Mouse (Mus musculus) lung, postnatal 4 days (tissue): ENCODE data around the gene BC003965.

Experiments
- DNase-seq, 2 experiments: peaks; one replicate each; pipeline ENCODE4 v3.0.0; 2021

BC003965 gene

DNA sequence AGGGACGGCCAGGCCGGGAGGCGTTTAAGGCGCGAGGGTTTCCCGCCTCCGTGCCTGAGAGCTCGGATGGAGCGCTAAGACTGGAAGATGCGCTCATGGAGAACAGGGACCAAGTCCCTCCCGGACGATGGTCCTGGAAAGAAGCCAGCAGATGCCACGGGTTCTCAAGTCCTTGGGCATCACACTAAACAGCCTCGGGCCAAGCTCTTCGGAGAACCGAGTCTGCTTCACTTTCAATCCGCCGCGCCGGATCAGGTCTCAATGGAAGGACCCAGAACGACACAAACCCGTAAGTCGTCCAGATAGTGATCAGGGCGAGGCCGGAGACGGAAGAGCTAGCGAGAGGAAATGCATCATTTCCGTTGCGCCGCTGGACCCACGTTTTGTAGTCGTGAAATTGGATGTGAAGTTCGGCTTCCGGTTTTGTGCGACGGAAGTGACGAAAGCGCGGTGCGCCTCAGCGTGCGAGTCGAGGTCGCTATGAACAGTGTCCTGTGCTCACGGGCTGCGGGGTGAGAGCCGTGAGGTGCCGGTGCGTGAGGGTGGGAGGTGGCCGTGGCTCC is at the start of gene BC003965:
BC003965 (plus strand) TSS at position 426 of the 563 bp plus-strand sequence.
- peak; percentile 97 to 98 for DNase-seq

DNA sequence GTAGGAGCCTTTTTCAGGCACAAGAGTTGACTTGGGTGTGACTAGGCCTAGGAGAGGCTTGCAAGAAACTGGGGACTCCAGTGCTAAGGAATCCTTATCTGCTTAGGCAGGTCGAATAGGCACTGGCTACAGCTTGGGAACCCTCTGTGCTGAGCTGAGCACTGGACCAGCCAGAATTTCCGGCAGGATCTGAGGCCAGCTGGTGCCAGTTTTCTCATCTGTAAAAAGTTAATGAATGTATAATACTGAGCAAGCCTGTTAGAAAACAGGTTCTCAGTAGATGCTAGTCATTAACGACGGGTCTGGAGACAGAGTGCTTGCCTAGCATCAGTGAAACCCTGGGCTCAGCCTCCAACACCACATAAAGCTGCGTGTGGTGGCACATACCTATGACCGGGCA is 48.7 kb upstream of the BC003965 start:
- DNase-seq = no peak

DNA sequence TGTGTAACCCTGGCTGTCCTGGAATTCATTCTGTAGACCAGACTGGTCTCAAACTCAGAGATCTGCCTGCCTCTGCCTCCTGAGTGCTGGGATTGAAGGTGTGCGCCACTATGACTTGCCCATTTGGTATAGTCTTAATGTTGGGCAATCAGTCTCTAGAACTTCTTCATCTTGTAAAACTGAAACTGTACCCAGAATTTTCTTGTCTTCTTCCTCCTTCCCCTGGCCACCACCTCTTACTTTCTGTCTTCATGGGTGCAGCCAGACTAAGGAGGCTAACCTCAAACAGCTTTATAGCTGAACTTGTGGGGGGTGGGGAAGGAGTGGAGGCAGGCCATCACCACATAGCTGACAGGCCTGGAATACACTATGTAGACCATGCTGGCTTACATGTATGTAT is 45.6 kb upstream of the BC003965 start:
- DNase-seq = no peak

DNA sequence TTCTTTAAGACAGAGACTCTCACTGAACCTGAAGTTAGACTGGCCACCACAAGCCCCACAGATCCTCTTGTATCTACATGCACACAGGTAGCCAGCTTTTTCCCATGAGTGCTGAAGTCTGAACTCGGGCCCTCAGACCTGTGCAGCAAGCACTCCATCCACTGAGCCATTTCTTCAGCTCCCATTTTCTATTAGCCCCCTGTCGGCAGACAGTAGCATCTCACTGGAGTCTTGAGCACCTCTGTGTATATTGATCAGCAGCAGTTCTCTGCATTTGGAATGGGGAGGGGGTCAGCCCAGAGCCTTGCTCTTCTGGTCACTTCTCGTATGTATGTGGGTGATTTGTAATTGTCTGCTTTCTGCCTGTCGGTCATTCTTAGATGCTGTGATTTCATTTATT is 44.4 kb upstream of the BC003965 start:
- peak in 1 of 2 experiments; percentile 26 for DNase-seq

DNA sequence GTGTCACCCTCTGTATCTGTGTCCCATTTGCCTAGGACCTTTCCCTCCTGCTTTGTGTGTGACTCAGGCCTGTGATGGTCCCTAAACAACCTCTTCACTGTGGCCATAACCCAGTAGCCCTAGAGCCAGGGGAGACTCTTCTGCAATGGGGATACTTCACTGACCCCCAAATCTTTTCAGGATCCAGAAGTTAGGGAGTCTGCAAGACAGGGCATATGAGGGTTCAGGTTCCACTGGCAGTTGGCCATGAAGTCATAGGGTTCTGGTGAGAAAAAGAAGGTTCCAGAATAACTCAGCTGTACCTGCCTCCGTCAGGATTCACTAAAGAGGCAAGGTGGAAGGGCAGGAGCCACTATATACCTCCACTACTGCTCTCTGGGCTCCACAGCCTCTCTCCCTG is 22.2 kb upstream of the BC003965 start, which contains the start of gene Ccdc154:
Ccdc154 (plus strand) TSS at position 301 of the 400 bp plus-strand sequence.
- DNase-seq = no peak

DNA sequence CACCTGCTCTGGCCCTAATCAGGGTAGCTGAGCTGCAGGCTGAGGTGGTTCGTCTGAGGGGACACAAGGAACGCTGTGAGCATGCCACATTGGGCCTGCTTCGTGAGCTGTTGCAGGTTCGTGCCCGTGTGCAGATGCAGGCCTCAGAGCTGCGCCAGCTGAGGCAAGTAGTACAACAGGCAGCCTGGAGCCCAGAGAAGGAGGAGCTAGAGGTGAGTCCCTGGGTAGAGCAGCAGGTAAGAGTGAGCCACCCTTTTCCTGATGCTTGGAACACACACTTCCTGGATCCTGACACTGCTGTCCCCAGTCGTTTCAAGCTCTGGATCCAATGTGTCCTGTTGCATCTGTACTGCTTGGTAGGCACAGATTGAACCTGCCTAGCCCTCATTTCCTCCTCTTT is 21.0 kb upstream of the BC003965 start:
- no peak for DNase-seq

DNA sequence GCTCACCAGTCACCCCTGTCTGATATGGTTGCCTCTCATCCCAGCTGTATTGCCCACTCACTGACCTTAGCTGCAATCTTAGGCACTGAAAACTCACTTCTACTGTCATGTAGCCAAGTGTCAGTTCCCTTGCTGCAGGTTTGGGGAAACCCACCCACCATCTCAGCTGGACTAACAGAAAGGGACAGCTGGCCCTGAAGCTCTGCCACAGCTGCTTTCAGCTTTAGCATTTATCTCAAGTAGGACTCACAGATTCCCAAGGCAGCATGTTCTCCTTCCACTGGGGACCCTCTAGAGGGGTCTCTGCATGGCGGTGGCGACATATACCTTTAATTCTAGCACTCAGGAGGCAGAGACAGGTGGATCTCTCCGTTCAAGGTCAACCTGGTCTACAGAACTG is 19.6 kb upstream of the BC003965 start:
- DNase-seq = no peak

DNA sequence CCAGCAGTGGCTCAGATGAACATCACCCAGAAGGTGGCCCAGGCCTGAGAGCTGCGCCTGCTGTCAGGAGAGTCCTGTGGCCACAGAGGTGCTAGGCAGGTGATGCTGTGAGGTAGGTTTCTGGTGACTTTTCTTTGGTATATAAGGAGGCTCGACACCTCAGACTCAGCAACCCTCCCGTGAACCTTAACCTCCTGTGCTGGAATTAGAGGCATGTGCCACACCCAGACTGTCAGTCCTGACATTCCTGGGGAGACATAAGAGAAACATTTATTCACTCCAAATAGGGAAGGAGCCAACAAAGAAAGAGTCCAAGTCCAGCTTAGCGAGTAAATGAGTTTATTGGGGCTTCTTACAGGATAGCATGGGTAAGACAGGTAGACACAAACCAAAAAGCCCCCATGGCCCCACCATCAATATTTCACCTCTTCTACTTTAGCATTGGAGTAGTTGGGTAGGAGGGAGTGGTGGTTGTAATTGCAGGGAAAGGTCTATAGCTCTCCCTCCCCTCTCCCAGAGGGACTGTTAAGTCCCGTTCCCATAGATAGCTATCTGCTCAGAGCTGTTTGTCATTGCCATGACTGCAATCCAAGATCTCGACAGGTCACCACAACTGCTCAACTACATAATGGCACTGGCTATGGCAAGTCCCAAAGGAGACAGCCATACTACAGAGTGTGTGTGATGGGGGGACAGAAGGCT is 18.2 kb upstream of the BC003965 start:
- DNase-seq = no peak

DNA sequence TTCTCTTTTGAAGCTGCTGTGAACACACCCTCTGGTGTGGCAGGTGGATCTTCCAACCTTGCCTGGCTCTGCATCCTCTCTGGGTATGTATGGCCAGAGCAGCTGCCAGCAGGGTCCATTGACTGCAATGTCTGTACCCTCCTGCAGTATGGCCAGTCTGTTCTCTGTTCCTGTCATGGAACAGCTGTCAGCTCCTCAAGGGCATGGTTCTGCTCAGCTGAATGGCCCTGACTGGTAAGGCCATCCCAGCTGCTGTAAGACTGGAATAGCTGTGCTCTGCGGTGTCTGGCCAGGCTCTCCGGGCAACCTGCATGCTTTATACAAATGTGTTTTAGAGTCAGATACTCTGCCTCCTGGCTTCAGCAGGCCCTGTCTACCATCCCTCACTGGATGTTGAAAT is 14.6 kb upstream of the BC003965 start:
- DNase-seq = no peak

DNA sequence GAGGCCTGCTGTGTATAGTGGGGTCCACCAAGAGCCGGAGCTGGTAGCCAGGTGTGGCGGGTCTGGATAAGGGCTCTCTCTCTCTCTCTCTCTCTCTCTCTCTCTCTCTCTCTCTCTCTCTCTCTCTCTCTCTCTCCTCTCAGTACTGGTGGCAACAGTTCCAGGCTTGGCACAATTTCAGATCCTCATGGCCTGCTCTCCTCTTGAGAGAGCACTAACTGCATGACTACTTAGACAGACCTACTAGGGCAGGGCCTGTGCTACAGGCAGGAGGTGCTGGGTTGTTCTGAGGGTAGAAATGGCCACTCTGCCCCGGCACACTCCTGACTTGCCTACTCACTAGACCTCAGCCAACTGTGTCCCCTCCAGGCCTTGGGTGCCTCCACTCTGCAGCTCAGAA is 11.8 kb upstream of the BC003965 start:
- no peak for DNase-seq

DNA sequence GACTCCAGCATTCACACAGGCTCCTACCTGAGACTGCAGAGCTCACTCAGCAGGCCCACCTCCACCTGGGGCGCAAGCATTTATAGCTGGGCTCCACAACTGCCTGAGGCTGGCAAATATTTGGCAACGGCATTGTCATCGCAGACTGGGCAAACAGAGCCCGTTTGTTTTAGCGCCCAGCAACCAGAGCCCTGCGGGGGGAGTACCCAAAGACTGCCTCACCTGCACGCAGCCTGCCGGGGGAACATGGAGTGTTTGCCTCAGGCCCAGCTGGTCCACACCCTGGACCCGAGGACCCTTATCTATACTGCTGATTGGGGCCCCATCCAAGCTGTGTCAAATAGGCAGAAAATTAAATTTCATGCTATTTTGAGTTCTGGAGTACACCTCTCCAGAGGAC is 8.9 kb upstream of the BC003965 start, which contains the start of gene Gm38655:
Gm38655 (minus strand) TSS at position 61 of the 400 bp plus-strand sequence.
- peak; percentile 47 to 74 for DNase-seq

DNA sequence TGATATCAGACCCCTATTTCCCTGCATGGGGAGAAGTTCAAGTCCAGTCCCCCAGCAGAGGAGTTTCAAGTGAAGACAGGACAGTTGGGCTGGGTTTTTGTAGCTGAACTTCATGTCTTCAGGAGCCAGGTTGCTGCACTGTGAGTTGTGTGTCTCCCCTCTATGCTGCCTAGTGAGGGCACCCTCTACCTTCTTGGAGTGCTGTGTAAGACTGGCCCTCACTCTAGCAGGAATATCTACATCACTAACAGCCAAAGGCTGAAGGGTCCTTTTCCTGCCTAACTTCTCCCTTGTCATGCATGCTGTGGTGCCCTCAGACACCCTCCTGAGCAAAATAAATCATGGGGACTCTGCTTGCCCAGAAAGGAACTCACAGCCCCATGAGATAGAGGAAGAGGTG is 1.1 kb upstream of the BC003965 start:
- DNase-seq = no peak

DNA sequence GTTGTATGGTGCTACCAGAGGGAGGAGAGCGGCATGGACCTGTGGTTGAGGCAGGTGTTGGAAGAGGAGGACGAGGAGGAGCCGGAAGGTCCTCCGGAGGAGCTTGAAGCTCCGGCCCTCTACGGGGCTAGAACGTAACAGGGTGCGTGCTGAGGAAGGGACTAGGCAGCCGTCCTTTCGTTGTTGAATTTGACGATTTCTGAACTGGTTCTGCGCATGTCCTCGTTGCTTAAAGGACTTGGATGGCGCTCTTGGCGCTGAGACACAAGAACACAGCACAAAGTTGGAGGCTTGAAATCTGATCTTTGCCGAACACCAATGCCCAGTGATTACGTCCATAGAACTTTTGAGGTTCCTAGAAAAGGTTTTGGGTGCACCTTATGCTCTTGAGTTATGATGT is 607 bp downstream of the BC003965 start:
- no peak for DNase-seq

DNA sequence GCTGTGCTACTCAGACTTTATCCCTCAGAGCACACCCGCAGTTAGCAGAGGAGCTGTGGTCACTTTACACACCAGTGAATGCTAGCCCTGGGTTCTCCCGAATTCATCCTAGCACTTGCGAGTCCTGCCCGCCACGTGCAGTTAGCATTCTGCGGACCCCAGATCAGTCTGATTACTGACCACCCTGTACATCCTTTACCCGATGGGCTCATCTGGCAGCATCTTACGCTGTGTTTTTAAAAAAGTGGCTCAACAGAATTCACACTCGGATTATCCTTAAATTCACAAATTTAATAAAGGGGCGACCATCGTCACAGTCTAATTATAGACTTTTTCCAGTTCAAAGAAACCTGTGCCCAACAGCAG is 3.4 kb downstream of the BC003965 start:
- no peak for DNase-seq

DNA sequence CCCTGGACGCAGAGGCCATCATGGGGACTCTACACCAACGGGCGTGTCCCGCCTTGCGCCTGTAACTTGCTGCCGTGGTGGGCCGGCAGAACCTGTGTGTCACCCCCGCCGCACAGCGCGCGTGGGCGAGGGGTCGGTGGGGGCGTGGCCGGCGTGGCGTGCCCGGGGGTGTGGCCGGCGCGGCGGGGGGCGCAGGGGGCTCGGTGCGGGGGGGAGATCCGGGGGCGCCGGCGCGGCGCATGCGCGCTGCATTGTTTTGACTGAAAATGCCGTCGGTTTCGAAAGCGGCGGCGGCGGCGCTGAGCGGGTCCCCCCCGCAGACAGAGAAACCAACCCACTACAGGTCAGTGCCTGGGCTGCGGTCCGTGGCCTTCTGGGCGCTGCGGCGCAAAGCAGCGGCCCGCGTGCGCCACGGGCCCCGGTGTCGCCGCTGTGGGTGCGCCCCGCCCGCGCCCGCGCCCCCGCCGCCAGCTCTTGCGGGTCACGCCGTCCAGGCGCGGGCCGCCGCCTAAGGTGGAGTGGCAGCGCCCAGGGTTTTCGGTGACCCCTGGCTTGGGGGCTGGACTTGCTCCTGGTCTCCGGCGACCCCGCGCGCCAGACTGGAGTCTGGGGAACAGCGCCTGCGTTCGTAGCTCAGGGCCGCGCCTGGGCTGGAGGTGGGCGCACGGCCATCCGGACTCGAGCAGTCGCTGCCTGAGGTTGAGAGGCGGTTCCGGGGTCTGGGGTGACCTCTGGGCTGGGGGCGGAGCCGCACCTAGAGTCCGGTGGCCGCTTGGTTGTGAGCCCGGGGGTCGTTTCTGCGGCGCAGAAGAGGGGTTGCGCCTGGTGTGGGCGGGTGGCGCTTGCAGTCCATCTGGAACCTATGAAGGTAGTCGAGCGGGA is 4.0 kb downstream of the BC003965 start, which contains the start of gene Unkl:
Unkl (plus strand) TSS at position 248 of the 882 bp plus-strand sequence.
- DNase-seq = peak; percentile 85 to 89

DNA sequence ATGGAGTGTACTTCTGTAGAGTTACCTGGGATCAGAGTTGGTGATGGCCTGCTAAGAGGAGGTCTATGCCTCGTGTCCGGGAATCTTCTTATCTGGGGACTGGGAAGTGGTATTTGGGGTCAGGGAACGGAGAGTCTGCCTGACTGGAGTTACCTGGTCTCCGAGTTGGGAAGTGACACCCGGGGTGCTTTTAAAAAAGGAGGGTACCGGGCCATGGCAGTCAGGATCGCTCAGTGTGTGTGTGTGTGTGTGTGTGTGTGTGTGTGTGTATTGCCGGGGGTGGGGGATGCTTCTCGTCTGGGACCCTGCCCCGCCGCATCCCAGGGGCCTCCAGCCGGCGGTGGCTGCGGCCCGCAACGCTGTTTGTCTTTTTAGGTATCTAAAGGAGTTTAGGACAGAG is 4.7 kb downstream of the BC003965 start:
- no peak for DNase-seq

DNA sequence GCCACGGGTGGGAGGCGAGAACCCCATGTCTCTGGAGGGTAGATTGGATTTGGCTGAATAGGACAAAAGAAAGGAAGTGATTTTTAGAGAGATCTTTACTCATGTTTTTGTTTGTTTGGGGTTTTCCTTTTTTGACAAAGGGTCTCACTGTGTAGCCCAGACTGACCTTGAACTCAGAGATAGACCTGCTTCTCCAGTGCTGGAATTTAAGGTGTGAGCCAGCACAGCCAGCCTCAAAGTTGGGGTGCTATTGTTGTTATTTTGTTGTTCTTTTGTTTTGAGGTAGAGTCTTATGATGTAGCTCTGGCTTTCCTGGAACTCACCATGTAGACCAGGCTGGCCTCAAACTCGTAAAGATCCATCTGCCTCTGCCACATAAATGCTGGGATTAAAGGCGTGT is 18.0 kb downstream of the BC003965 start:
- no peak for DNase-seq

DNA sequence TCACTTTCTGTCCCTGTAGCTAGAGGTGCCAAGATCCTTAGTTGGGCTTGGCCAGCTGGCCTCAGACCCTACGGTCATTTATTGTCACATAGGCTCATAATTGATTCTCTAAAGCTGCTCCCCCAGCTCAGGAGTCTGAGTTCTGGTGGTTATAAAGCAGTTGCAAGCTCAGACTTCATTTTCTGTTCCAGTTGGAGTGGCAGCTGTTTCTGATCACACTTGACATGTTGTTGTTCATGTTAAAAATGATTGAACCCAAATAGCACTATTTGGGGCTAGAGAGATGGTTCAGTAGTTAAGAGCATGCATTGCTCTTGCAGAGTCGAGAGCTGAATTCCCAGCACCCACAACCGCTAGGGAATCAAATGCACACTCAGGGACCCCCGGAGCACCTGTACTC is 25.7 kb downstream of the BC003965 start:
- DNase-seq = no peak

DNA sequence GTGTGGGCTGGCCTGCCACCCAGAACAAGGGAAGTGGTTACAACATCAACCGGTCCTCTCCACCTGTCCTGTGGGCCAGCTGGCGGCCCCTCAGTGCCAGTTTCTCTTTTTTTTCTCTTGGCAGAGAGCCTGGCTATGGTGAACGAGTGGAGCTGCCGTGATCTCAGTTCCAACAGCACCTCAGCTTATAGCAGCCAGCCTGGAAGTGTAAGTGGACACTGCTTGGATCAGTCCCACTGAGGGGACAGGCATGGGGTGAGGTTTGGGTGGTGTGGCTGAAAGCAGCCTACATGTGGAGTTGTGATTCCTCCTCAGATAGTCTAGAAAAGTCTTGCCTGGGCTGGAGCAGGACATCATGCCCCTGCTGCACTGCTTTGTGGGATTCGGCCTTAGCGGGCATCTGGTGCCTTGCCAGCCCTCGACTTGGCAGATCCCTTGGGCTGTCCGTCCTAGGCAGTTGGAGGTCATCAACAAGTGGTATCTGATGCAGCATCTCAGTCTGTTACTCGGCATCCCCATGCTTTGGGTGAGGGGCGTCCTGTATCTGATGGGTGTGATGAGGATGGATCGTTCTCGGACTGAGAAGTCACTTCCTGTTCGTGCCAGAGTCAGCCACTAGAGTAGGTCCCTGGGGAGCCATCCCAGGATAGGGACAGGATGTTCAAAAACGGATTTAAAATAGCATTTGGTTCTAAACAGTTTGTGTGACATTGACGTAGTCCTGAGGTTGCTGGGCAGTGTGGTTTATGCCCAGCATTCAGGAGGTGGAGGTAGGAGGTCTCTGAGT is 26.5 kb downstream of the BC003965 start:
- peak in 1 of 2 experiments; percentile 39 for DNase-seq

DNA sequence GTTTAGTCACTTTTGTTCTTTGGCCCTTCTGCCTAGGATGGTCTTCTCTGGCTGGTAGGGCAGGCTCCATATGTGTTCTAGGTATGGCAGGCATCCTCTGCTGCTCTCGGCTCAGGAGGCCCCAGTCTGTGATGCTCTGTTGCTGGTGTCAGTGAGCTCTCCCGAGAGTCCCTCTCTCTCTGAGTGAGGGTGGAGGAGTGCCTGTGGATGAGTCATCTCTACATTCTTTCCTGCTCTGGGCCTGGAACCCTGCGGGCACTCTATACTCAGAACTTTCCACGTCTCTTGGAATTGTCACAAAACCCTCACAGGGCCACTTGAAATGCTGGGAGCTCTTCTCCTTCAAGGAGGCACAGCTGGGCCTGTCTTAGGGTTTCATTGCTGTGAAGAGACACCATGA is 27.4 kb downstream of the BC003965 start:
- no peak for DNase-seq

DNA sequence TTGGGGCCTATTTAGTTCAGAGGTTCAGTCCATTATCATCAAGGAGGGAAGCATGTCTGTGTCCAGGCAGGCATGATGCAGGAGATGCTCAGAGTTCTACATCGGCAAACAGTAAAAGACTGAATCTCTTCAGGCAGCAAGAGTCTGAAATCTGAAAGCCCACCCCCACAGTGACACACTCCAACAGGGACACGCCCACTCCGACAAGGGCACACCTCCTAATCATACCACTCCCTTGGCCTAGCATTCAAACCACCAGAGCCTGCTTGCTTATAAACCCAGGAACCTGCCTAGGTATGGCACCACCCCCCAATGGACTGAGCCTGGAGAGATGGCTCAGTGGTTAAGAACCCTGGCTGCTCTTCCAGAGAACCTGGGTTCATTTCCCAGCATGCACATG is 31.1 kb downstream of the BC003965 start:
- DNase-seq = no peak

DNA sequence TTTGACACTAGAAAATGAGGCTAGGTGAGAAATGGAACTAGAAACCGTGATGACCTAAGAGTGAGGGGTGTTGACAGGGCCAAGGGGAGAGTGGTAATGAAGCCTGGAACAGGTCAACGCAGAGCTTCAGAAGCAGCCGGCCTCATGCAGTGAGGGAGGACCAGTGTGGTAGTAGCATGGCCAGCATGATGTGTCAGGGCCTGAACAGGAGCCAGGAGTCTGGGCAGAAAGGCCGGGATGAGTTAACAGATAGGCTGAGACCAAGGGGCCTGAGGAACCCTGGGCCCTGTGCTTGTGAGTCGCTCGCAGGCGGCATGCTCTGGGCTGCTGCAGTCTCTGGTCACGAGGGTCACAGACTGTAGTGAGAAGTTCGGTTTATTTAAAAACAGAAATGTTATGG is 34.6 kb downstream of the BC003965 start:
- no peak for DNase-seq
